In genomic region chr8:100772742-100773370, GRCm38 (mm10) we compare ENCODE assay signal across 8 mouse cellular contexts.
A peak's percentile ranks its signal among the peaks of the same experiment; 100 is the strongest.
DNase-seq lines count a peak whose midpoint lies in the region; ATAC-seq and TF ChIP-seq lines count a peak whose summit lies in the region.

No protein-coding gene starts in this region.

- no peaks in the 10 kb centered on the region for H3K36me3 ChIP-seq in heart, embryonic 12.5 days
- H3K36me3 ChIP-seq in kidney, embryonic 16.5 days (ENCODE audit: insufficient read depth, low read length) = no peaks in the 10 kb centered on the region
- no peaks in the 10 kb centered on the region for H3K36me3 ChIP-seq in limb, embryonic 12.5 days

- H3K4me3 ChIP-seq in cortical plate, adult 2 months (ENCODE audit: insufficient read depth, low read length) = peak overlapping the region; percentile 9; the same call in 1 of the 2 replicates
- H3K4me3 ChIP-seq in heart, embryonic 12.5 days = no peak overlapping the region
- H3K4me3 ChIP-seq in kidney, embryonic 16.5 days (ENCODE audit: low read length) = peak overlapping the region; percentile 22; the same call in 1 of the 2 replicates
- peak overlapping the region; percentile 24; the same call in 1 of the 2 replicates for H3K4me3 ChIP-seq in limb, embryonic 12.5 days (replicated peaks)

- WGBS in heart, embryonic 12.5 days = 23% methylated on average over 9 of the region's 9 CpGs
- WGBS in kidney, embryonic 16.5 days = 26% methylated on average over 9 of the region's 9 CpGs
- WGBS in limb, embryonic 12.5 days = 19% methylated on average over 9 of the region's 9 CpGs

- DNase-seq in 3T3-L1 (ENCODE audit: low read depth, low spot score) = peak; percentile 64
- DNase-seq in WW6 (ENCODE audit: low read depth, low spot score) = peak; percentile 53
- DNase-seq in ovary, postnatal 36 days (ENCODE audit: low spot score) = peak; percentile 10

- H3K9me3 ChIP-seq in heart, embryonic 12.5 days (replicated peaks) = no peaks in the 10 kb centered on the region
- H3K9me3 ChIP-seq in kidney, embryonic 16.5 days (ENCODE audit: low read length) = no peaks in the 10 kb centered on the region
- H3K9me3 ChIP-seq in limb, embryonic 12.5 days = no peaks in the 10 kb centered on the region

- H3K4me1 ChIP-seq in cortical plate, adult 2 months (ENCODE audit: control insufficient read depth, insufficient read depth, low read length) = no peaks in the 10 kb centered on the region
- H3K4me1 ChIP-seq in heart, embryonic 12.5 days (replicated peaks) = no peaks in the 10 kb centered on the region
- H3K4me1 ChIP-seq in kidney, embryonic 16.5 days (ENCODE audit: insufficient read depth, low read length) = no peaks in the 10 kb centered on the region
- H3K4me1 ChIP-seq in limb, embryonic 12.5 days (replicated peaks) = no peaks in the 10 kb centered on the region

- H3K9ac ChIP-seq in heart, embryonic 12.5 days = no peak overlapping the region
- peak overlapping the region; percentile 46; the same call in 1 of the 2 replicates for H3K9ac ChIP-seq in kidney, embryonic 16.5 days (replicated peaks; ENCODE audit: low read length)
- H3K9ac ChIP-seq in limb, embryonic 12.5 days (replicated peaks) = peak overlapping the region; percentile 23; the same call in 1 of the 2 replicates

- TF ChIP-seq POLR2A in cortical plate, adult 2 months (IDR thresholded peaks at IDR 0.05; ENCODE audit: extremely low read depth, insufficient read depth, low read length) = no peak

- peak; percentile 87 for TF ChIP-seq CTCF in cortical plate, adult 2 months (IDR thresholded peaks at IDR 0.05; ENCODE audit: extremely low read depth, insufficient read depth, low read length)

- no peak for ATAC-seq in heart, embryonic 12.5 days (ENCODE audit: insufficient number of reproducible peaks, low FRiP score)
- ATAC-seq in kidney, embryonic 16.5 days (ENCODE audit: low FRiP score, low TSS enrichment) = peak; percentile 70; the same call in 1 of the 2 replicates
- ATAC-seq in limb, embryonic 12.5 days (ENCODE audit: insufficient number of reproducible peaks, insufficient read depth, low FRiP score, low TSS enrichment, low read depth) = peak; percentile 63; the same call in 1 of the 2 replicates
- ATAC-seq in erythroid progenitor cell, adult 5-6 weeks (replicated peaks; ENCODE audit: low FRiP score, poor library complexity, severe bottlenecking) = no peak

- no peaks in the 10 kb centered on the region for H3K27me3 ChIP-seq in heart, embryonic 12.5 days (replicated peaks)
- H3K27me3 ChIP-seq in kidney, embryonic 16.5 days (ENCODE audit: insufficient read depth, low read length) = no peaks in the 10 kb centered on the region
- H3K27me3 ChIP-seq in limb, embryonic 12.5 days = no peaks in the 10 kb centered on the region

- no peak overlapping the region for H3K27ac ChIP-seq in cortical plate, adult 2 months (ENCODE audit: insufficient read depth, low read length)
- no peak overlapping the region for H3K27ac ChIP-seq in heart, embryonic 12.5 days (ENCODE audit: poor library complexity, severe bottlenecking)
- H3K27ac ChIP-seq in kidney, embryonic 16.5 days (ENCODE audit: low read length) = no peak overlapping the region
- H3K27ac ChIP-seq in limb, embryonic 12.5 days = no peak overlapping the region

- peak overlapping the region; percentile 32 for H3K4me2 ChIP-seq in heart, embryonic 12.5 days
- peak overlapping the region; percentile 40; the same call in 1 of the 2 replicates for H3K4me2 ChIP-seq in kidney, embryonic 16.5 days (replicated peaks; ENCODE audit: low read depth, low read length)
- H3K4me2 ChIP-seq in limb, embryonic 12.5 days = peak overlapping the region; percentile 45

Comparison
In these comparisons a context has a peak if more than half of its experiments do, and no peak if none do; other contexts are left out.
1. DNase-seq: peak in every context shown above with its lines; median percentile 64 in 3T3-L1; 53 in WW6; 10 in ovary, postnatal 36 days.
2. ATAC-seq: peak in kidney, embryonic 16.5 days (single experiment) and limb, embryonic 12.5 days (single experiment); none in heart, embryonic 12.5 days (single experiment) and erythroid progenitor cell, adult 5-6 weeks (single experiment).
3. Peak in every context shown above with its lines, with median percentiles within 50 percentile points of each other: H3K4me2 ChIP-seq.